Mouse (Mus musculus): ENCODE measurements at regions not wholly inside any gene's neighbourhood (a gene's known extent, or its start where the extent isn't known, plus 50 kb on each side); places are given as distances from the start of the nearest gene placed in this dataset.

DNA sequence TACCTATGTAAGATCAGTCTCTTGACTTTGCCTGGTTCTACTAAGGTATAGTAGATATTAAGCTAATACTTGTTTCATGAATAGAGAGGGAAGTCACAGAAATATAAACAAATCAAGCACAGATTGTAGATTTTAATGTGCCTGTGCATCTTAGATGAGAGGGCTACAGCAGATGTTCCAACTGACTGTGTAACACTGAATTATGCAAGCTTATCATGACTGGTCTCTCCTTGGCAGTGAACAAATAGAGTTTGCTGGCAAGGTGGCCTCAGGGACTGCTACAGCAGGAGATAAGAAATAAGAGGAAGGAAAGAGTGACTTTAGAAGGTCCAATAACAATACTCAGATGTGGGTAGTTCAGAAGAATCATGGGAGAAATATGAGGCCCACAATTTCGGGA is 372.0 kb downstream of the Cdk5rap2 start:
- TF ChIP-seq POLR2A (IDR thresholded peaks at IDR 0.05; ENCODE audit: borderline replicate concordance, extremely low read depth, insufficient read depth, insufficient read length): no peak
- Histone ChIP-seq H3K27me3 (ENCODE audit: control insufficient read depth, insufficient read depth, low read length) (no peaks in the 10 kb centered on the region), H3K27ac (replicated peaks; ENCODE audit: low read depth, low read length) (no peak overlapping the region), H3K9ac (ENCODE audit: low read depth, low read length, severe bottlenecking) (no peak overlapping the region), H3K4me3 (replicated peaks; ENCODE audit: low read length) (no peak overlapping the region), H3K9me3 (ENCODE audit: control insufficient read depth, low read length) (no peaks in the 10 kb centered on the region), H3K4me1 (ENCODE audit: control insufficient read depth, insufficient read depth, low read length) (no peaks in the 10 kb centered on the region), H3K36me3 (ENCODE audit: control insufficient read depth, insufficient read depth, low read length) (no peaks in the 10 kb centered on the region), H3K4me2 (replicated peaks; ENCODE audit: low read depth, low read length, severe bottlenecking) (no peak overlapping the region)
- ATAC-seq (ENCODE audit: low FRiP score, low read depth): no peak
- DNase-seq (ENCODE audit: low spot score): no peak
- WGBS: 69% methylated on average over 1 of the region's 1 CpGs

DNA sequence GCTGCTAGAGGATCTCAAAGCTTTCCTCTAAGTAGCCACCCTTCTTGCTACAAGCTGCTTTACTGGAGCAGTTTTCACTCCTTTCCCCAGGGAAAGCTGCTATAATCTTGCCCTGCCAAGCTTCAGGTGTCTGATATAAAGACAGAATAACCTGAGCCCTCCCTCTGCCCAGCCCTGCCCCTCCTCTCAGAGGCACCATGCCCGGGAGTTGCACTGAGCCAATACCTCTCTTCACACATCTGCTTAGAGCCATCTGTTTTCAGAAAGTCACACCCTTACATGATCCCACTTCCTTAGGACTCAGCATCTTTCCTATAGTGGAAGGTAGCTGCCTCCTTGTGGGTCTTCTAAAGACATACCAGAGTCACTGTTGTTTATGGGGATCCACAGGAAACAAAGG is 374.3 kb downstream of the Cdk5rap2 start:
- Histone ChIP-seq H3K4me1 (ENCODE audit: control insufficient read depth, insufficient read depth, low read length) (no peaks in the 10 kb centered on the region), H3K4me2 (replicated peaks; ENCODE audit: low read depth, low read length, severe bottlenecking) (no peak overlapping the region), H3K9me3 (ENCODE audit: control insufficient read depth, low read length) (no peaks in the 10 kb centered on the region), H3K27me3 (ENCODE audit: control insufficient read depth, insufficient read depth, low read length) (no peaks in the 10 kb centered on the region), H3K36me3 (ENCODE audit: control insufficient read depth, insufficient read depth, low read length) (no peaks in the 10 kb centered on the region), H3K27ac (replicated peaks; ENCODE audit: low read depth, low read length) (no peak overlapping the region), H3K4me3 (replicated peaks; ENCODE audit: low read length) (no peak overlapping the region), H3K9ac (ENCODE audit: low read depth, low read length, severe bottlenecking) (no peak overlapping the region)
- WGBS: 6% methylated on average over 1 of the region's 1 CpGs
- ATAC-seq (ENCODE audit: low FRiP score, low read depth) (no peak), DNase-seq (ENCODE audit: low spot score) (no peak)
- no peak for TF ChIP-seq POLR2A (IDR thresholded peaks at IDR 0.05; ENCODE audit: borderline replicate concordance, extremely low read depth, insufficient read depth, insufficient read length)

- TF ChIP-seq POLR2A (IDR thresholded peaks at IDR 0.05; ENCODE audit: borderline replicate concordance, extremely low read depth, insufficient read depth, insufficient read length): no peak
- H3K36me3 ChIP-seq (ENCODE audit: control insufficient read depth, insufficient read depth, low read length): no peaks in the 10 kb centered on the region
- no peak overlapping the region for H3K27ac ChIP-seq (replicated peaks; ENCODE audit: low read depth, low read length)
- no peaks in the 10 kb centered on the region for H3K9me3 ChIP-seq (ENCODE audit: control insufficient read depth, low read length)
- no peaks in the 10 kb centered on the region for H3K4me1 ChIP-seq (ENCODE audit: control insufficient read depth, insufficient read depth, low read length)
- no peak for DNase-seq (ENCODE audit: low spot score)
- no peaks in the 10 kb centered on the region for H3K27me3 ChIP-seq (ENCODE audit: control insufficient read depth, insufficient read depth, low read length)
- ATAC-seq (ENCODE audit: low FRiP score, low read depth): no peak
- WGBS: 49% methylated on average over 3 of the region's 3 CpGs
- H3K4me2 ChIP-seq (replicated peaks; ENCODE audit: low read depth, low read length, severe bottlenecking): no peak overlapping the region
- no peak overlapping the region for H3K9ac ChIP-seq (ENCODE audit: low read depth, low read length, severe bottlenecking)
- no peak overlapping the region for H3K4me3 ChIP-seq (replicated peaks; ENCODE audit: low read length)
These were observed 377.7 kb downstream of the Cdk5rap2 start for GRCm38 (mm10) chr4:70032497-70032896.

- Histone ChIP-seq H3K9ac (ENCODE audit: low read depth, low read length, severe bottlenecking) (no peak overlapping the region), H3K9me3 (ENCODE audit: control insufficient read depth, low read length) (no peaks in the 10 kb centered on the region), H3K4me1 (ENCODE audit: control insufficient read depth, insufficient read depth, low read length) (no peaks in the 10 kb centered on the region), H3K36me3 (ENCODE audit: control insufficient read depth, insufficient read depth, low read length) (no peaks in the 10 kb centered on the region), H3K27ac (replicated peaks; ENCODE audit: low read depth, low read length) (no peak overlapping the region), H3K4me2 (replicated peaks; ENCODE audit: low read depth, low read length, severe bottlenecking) (no peak overlapping the region), H3K27me3 (ENCODE audit: control insufficient read depth, insufficient read depth, low read length) (no peaks in the 10 kb centered on the region), H3K4me3 (replicated peaks; ENCODE audit: low read length) (no peak overlapping the region)
- 31% methylated on average over 8 of the region's 8 CpGs for WGBS
- TF ChIP-seq POLR2A (IDR thresholded peaks at IDR 0.05; ENCODE audit: borderline replicate concordance, extremely low read depth, insufficient read depth, insufficient read length): no peak
- ATAC-seq (ENCODE audit: low FRiP score, low read depth) (no peak), DNase-seq (ENCODE audit: low spot score) (no peak)
These were observed 383.4 kb downstream of the Cdk5rap2 start for GRCm38 (mm10) chr4:70026848-70027247.

DNA sequence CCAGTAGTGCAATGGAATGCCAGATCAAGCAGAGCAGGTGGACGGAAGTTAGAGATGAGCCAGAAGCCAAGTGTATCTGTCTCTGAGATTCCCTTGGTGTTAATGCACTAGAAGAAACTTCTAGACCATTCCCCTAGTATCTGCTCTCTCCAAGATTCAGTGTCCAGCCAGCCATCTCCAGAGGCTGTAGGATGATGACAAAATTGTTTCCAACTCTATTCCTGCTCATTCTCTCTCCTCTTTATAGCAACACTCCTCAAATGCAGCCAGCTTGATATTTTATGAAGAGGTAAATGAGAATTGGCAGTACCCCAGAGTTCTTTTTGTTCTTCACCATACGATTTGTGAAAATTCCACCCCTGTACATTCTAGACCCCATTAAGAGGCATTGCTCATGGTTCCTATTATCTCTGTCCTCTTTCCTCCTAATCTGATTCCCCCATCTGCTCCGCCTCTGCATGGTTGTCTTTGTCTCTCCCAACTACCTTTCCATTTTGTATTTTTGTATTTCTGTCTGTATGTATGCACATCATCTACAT is 385.3 kb downstream of the Cdk5rap2 start:
- Histone ChIP-seq H3K36me3 (ENCODE audit: control insufficient read depth, insufficient read depth, low read length) (no peaks in the 10 kb centered on the region), H3K4me2 (replicated peaks; ENCODE audit: low read depth, low read length, severe bottlenecking) (no peak overlapping the region), H3K4me1 (ENCODE audit: control insufficient read depth, insufficient read depth, low read length) (no peaks in the 10 kb centered on the region), H3K27me3 (ENCODE audit: control insufficient read depth, insufficient read depth, low read length) (no peaks in the 10 kb centered on the region), H3K4me3 (replicated peaks; ENCODE audit: low read length) (no peak overlapping the region), H3K9me3 (ENCODE audit: control insufficient read depth, low read length) (no peaks in the 10 kb centered on the region), H3K9ac (ENCODE audit: low read depth, low read length, severe bottlenecking) (no peak overlapping the region), H3K27ac (replicated peaks; ENCODE audit: low read depth, low read length) (no peak overlapping the region)
- ATAC-seq (ENCODE audit: low FRiP score, low read depth): no peak
- TF ChIP-seq POLR2A (IDR thresholded peaks at IDR 0.05; ENCODE audit: borderline replicate concordance, extremely low read depth, insufficient read depth, insufficient read length): no peak
- DNase-seq (ENCODE audit: low spot score): no peak
- WGBS: 79% methylated on average over 3 of the region's 3 CpGs
